Mouse (Mus musculus): ENCODE results near the gene Bpifa2. TPM values are rescaled to one million over a fixed set of nuclear protein-coding genes. Genes with fewer than 3 reads are reported as not detected.
"Not testable (repeated sequence)": the region's sequence is repeated elsewhere in the genome, so short reads cannot be mapped to it uniquely, and the experiment has no call there.

Bpifa2 gene
- not detected for total RNA-seq (2021)
- long read RNA-seq, experiment 1, result 0 reads
- long read RNA-seq, experiment 2, result 0 reads

- no peak for DNase-seq (ENCODE audit: low spot score in 2 of 2)
These were observed at the start of gene Bpifa2 for GRCm38 (mm10) chr2:154007965-154008364. Gene Bpifa2 (plus strand): TSS chr2:154008265.

GRCm38 (mm10) chr2:153962821-153963331, 45.2 kb upstream of the Bpifa2 start:
- no peak for DNase-seq (ENCODE audit: low spot score in 2 of 2)

GRCm38 (mm10) chr2:153963334-153963733, 44.7 kb upstream of the Bpifa2 start:
- DNase-seq (ENCODE audit: low spot score in 2 of 2), result no peak

GRCm38 (mm10) chr2:153970221-153970620, 37.8 kb upstream of the Bpifa2 start:
- DNase-seq (ENCODE audit: low spot score in 2 of 2), result no peak

- DNase-seq (ENCODE audit: low spot score in 2 of 2), result no peak
These were observed 33.5 kb upstream of the Bpifa2 start, which contains the start of gene Bpifa6 for GRCm38 (mm10) chr2:153974582-153974981. Gene Bpifa6 (plus strand): TSS chr2:153974945.

GRCm38 (mm10) chr2:153995770-153996169, 12.3 kb upstream of the Bpifa2 start:
- peak; percentile 60 to 67 for DNase-seq (ENCODE audit: low spot score in 2 of 2)

GRCm38 (mm10) chr2:154000501-154000900, 7.6 kb upstream of the Bpifa2 start:
- DNase-seq (ENCODE audit: low spot score in 2 of 2), result no peak

- DNase-seq (ENCODE audit: low spot score in 2 of 2), result no peak
These were observed 7.0 kb upstream of the Bpifa2 start for GRCm38 (mm10) chr2:154001056-154001455.

- no peak for DNase-seq (ENCODE audit: low spot score in 2 of 2)
These were observed 3.6 kb upstream of the Bpifa2 start for GRCm38 (mm10) chr2:154004456-154004855.

- DNase-seq (ENCODE audit: low spot score in 2 of 2), result no peak
These were observed 3.0 kb upstream of the Bpifa2 start for GRCm38 (mm10) chr2:154005094-154005493.

GRCm38 (mm10) chr2:154005734-154006133, 2.3 kb upstream of the Bpifa2 start:
- DNase-seq (ENCODE audit: low spot score in 2 of 2), result no peak

- DNase-seq (ENCODE audit: low spot score in 2 of 2), result no peak
These were observed 1.7 kb upstream of the Bpifa2 start for GRCm38 (mm10) chr2:154006331-154006730.

GRCm38 (mm10) chr2:154007381-154007780, 684 bp upstream of the Bpifa2 start:
- no peak for DNase-seq (ENCODE audit: low spot score in 2 of 2)

- DNase-seq (ENCODE audit: low spot score in 2 of 2), result no peak
These were observed 9.9 kb downstream of the Bpifa2 start for GRCm38 (mm10) chr2:154017990-154018389.

GRCm38 (mm10) chr2:154024676-154025075, 16.6 kb downstream of the Bpifa2 start:
- DNase-seq (ENCODE audit: low spot score in 2 of 2), result not testable (repeated sequence)

GRCm38 (mm10) chr2:154038932-154039331, 30.9 kb downstream of the Bpifa2 start:
- DNase-seq (ENCODE audit: low spot score in 2 of 2), result peak in 1 of 2 experiments; percentile 4

GRCm38 (mm10) chr2:154044743-154045142, 36.7 kb downstream of the Bpifa2 start:
- no peak for DNase-seq (ENCODE audit: low spot score in 2 of 2)

GRCm38 (mm10) chr2:154058690-154059089, 50.6 kb downstream of the Bpifa2 start:
- DNase-seq (ENCODE audit: low spot score in 2 of 2), result no peak

Other genes starting within 250 kb of the Bpifa2 start
- gene Efcab8, start 228.3 kb upstream of the Bpifa2 start, total RNA-seq (2021), result under 1 TPM; 0.14 to 0.41 TPM
- gene Sun5, start 137.2 kb upstream of the Bpifa2 start, total RNA-seq (2021), result not detected
- not detected for gene Bpifb2, start 133.2 kb upstream of the Bpifa2 start, total RNA-seq (2021)
- gene Bpifb6, start 107.9 kb upstream of the Bpifa2 start, total RNA-seq (2021), result not detected
- not detected for gene Bpifb3, start 90.0 kb upstream of the Bpifa2 start, total RNA-seq (2021)
- not detected for gene Bpifb4, start 70.1 kb upstream of the Bpifa2 start, total RNA-seq (2021)
- gene Bpifa6, start 33.3 kb upstream of the Bpifa2 start, total RNA-seq (2021), result not detected
- gene Bpifa3, start 122.1 kb downstream of the Bpifa2 start, total RNA-seq (2021), result not detected
- not detected for gene Bpifa1, start 134.6 kb downstream of the Bpifa2 start, total RNA-seq (2021)
- not detected for gene Bpifa5, start 154.3 kb downstream of the Bpifa2 start, total RNA-seq (2021)
- gene Bpifb1, start 182.6 kb downstream of the Bpifa2 start, total RNA-seq (2021), result under 1 TPM; 0.48 to 0.71 TPM
- gene Bpifb5, start 215.5 kb downstream of the Bpifa2 start, total RNA-seq (2021), result not detected
- not detected for gene Bpifb9a, start 249.6 kb downstream of the Bpifa2 start, total RNA-seq (2021)

Measured in layer of hippocampus, postnatal 14 days (tissue).